Mouse (Mus musculus) MEL (cell line): Measurements from ENCODE around the gene Lat2. TPM values are rescaled to one million over a fixed set of nuclear protein-coding genes. Genes with fewer than 3 reads are reported as not detected.
A peak's percentile ranks its signal among the peaks of the same experiment; 100 is the strongest.
"Not testable (repeated sequence)": the region's sequence is repeated elsewhere in the genome, so short reads cannot be mapped to it uniquely, and the experiment has no call there.

Experiments
- DNase-seq: peaks from one replicate; pipeline ENCODE4 v3.0.0; 2011; ENCODE audit warnings: low read depth, low spot score
- H3K27ac ChIP-seq: 2 replicates; pipeline ENCODE4 v1.5.1; 2012; ENCODE audit warnings: low read depth, mild to moderate bottlenecking, control low read depth, low read length, moderate library complexity; ENCODE audit not compliant: control insufficient read depth
- H3K27me3 ChIP-seq, 2 experiments: fragments of 150-350 bp in 1 of 2; sonication (generic) in 1 of 2; 2 replicates each; pipeline ENCODE4 v1.6.1; 2012; ENCODE audit warnings: low read length in 2 of 2, mild to moderate bottlenecking in 2 of 2, improper control_type of control experiment in 1 of 2, moderate library complexity in 1 of 2; ENCODE audit not compliant: insufficient read depth in 2 of 2, control insufficient read depth in 1 of 2
- H3K36me3 ChIP-seq, 2 experiments: 2 replicates each; pipeline ENCODE4 v1.6.1; 2012 to 2014; ENCODE audit warnings: low read length in 2 of 2, improper control_type of control experiment in 1 of 2, inconsistent platforms in 1 of 2, mild to moderate bottlenecking in 1 of 2; ENCODE audit not compliant: insufficient read depth in 2 of 2, control insufficient read depth in 1 of 2
- H3K4me1 ChIP-seq, 2 experiments: fragments of 150-350 bp in 1 of 2; sonication (generic) in 1 of 2; 2 replicates each; pipeline ENCODE4 v1.6.1; 2012; ENCODE audit warnings: low read length in 2 of 2, improper control_type of control experiment in 1 of 2, mild to moderate bottlenecking in 1 of 2; ENCODE audit not compliant: insufficient read depth in 2 of 2, control insufficient read depth in 1 of 2
- H3K4me3 ChIP-seq, 2 experiments: fragments of 150-350 bp in 1 of 2; sonication (generic) in 1 of 2; 2 replicates each; pipeline ENCODE4 v1.5.1; 2012; ENCODE audit warnings: low read depth in 2 of 2, low read length in 2 of 2, mild to moderate bottlenecking in 2 of 2, moderate library complexity in 2 of 2, control low read depth in 1 of 2, improper control_type of control experiment in 1 of 2; ENCODE audit not compliant: control insufficient read depth in 1 of 2, insufficient read depth in 1 of 2
- H3K79me2 ChIP-seq: 2 replicates; pipeline ENCODE4 v1.6.1; 2012; ENCODE audit warnings: mild to moderate bottlenecking, low read length, moderate library complexity; ENCODE audit not compliant: control insufficient read depth, poor library complexity, insufficient read depth
- H3K9ac ChIP-seq: 2 replicates; pipeline ENCODE4 v1.6.1; 2012; ENCODE audit warnings: low read depth, mild to moderate bottlenecking, control low read depth, low read length, moderate library complexity; ENCODE audit not compliant: control insufficient read depth, poor library complexity, severe bottlenecking
- H3K9me3 ChIP-seq: fragments of 150-350 bp; sonication (generic); replicated peaks from 2 replicates; pipeline ENCODE4 v1.6.1; 2012; ENCODE audit warnings: mild to moderate bottlenecking, low read length, improper control_type of control experiment, moderate library complexity; ENCODE audit not compliant: insufficient read depth
- BHLHE40 ChIP-seq: IDR thresholded peaks from 2 replicates; pipeline ENCODE4 v1.6.1; 2012; ENCODE audit warnings: low read depth, mild to moderate bottlenecking, inconsistent platforms, low read length, improper control_type of control experiment, borderline replicate concordance
- CHD1 ChIP-seq: IDR thresholded peaks from 2 replicates; pipeline ENCODE4 v1.6.1; 2012; ENCODE audit warnings: low read depth, mild to moderate bottlenecking, inconsistent platforms, low read length, improper control_type of control experiment
- CHD2 ChIP-seq: IDR thresholded peaks from 2 replicates; pipeline ENCODE4 v1.6.1; 2011; ENCODE audit warnings: low read length, improper control_type of control experiment
- CTCF ChIP-seq, 3 experiments: IDR thresholded peaks in 2 of 3; conservative IDR thresholded peaks in 1 of 3; 2 replicates each; pipeline ENCODE4 v1.5.1; 2011 to 2012; ENCODE audit warnings: low read length in 3 of 3, low read depth in 2 of 3, mild to moderate bottlenecking in 2 of 3, improper control_type of control experiment in 1 of 3, inconsistent platforms in 1 of 3, mixed read lengths in 1 of 3, moderate library complexity in 1 of 3; ENCODE audit not compliant: control insufficient read depth in 1 of 3, insufficient read depth in 1 of 3, poor library complexity in 1 of 3, severe bottlenecking in 1 of 3
- E2F4 ChIP-seq: IDR thresholded peaks from 2 replicates; pipeline ENCODE4 v1.6.1; 2011; ENCODE audit warnings: low read depth, low read length, improper control_type of control experiment, borderline replicate concordance
- EP300 ChIP-seq, 2 experiments: IDR thresholded peaks; 2 replicates each; pipeline ENCODE4 v1.6.1; 2011; ENCODE audit warnings: improper control_type of control experiment in 2 of 2, low read length in 2 of 2, low read depth in 1 of 2, mild to moderate bottlenecking in 1 of 2
- ETS1 ChIP-seq: IDR thresholded peaks from 2 replicates; pipeline ENCODE4 v1.6.1; 2012; ENCODE audit warnings: low read depth, mild to moderate bottlenecking, inconsistent platforms, low read length, improper control_type of control experiment, moderate library complexity
- HCFC1 ChIP-seq: IDR thresholded peaks from 2 replicates; pipeline ENCODE4 v1.6.1; 2012; ENCODE audit warnings: low read depth, mild to moderate bottlenecking, inconsistent platforms, low read length, improper control_type of control experiment, moderate library complexity
- KAT2A ChIP-seq: conservative IDR thresholded peaks from 2 replicates; pipeline ENCODE4 v1.6.1; 2012; ENCODE audit warnings: low read depth, low read length, improper control_type of control experiment, inconsistent platforms
- MAZ ChIP-seq: IDR thresholded peaks from 2 replicates; pipeline ENCODE4 v1.6.1; 2012; ENCODE audit warnings: low read depth, mild to moderate bottlenecking, inconsistent platforms, low read length, improper control_type of control experiment
- MXI1 ChIP-seq: IDR thresholded peaks from 2 replicates; pipeline ENCODE4 v1.6.1; 2011; ENCODE audit warnings: mild to moderate bottlenecking, low read depth, low read length, improper control_type of control experiment
- MYB ChIP-seq: IDR thresholded peaks from 2 replicates; pipeline ENCODE4 v1.6.1; 2011; ENCODE audit warnings: mild to moderate bottlenecking, low read depth, low read length, improper control_type of control experiment
- NELFE ChIP-seq: IDR thresholded peaks from 2 replicates; pipeline ENCODE4 v1.6.1; 2011; ENCODE audit warnings: low read depth, low read length, improper control_type of control experiment
- NRF1 ChIP-seq: IDR thresholded peaks from 2 replicates; pipeline ENCODE4 v1.6.1; 2014; ENCODE audit warnings: low read depth, mild to moderate bottlenecking, inconsistent platforms, low read length, improper control_type of control experiment, moderate library complexity; ENCODE audit not compliant: poor library complexity, insufficient read depth, severe bottlenecking
- POLR2AphosphoS5 ChIP-seq: IDR thresholded peaks from 2 replicates; pipeline ENCODE4 v1.6.1; 2012; ENCODE audit warnings: low read depth, borderline replicate concordance, mild to moderate bottlenecking, inconsistent platforms, low read length, moderate library complexity, mixed read lengths
- RAD21 ChIP-seq: IDR thresholded peaks from 2 replicates; pipeline ENCODE4 v1.6.1; 2011; ENCODE audit warnings: mild to moderate bottlenecking, low read depth, low read length, improper control_type of control experiment
- SMC3 ChIP-seq: IDR thresholded peaks from 2 replicates; pipeline ENCODE4 v1.6.1; 2011; ENCODE audit warnings: low read depth, low read length, improper control_type of control experiment
- TAL1 ChIP-seq: IDR thresholded peaks from 2 replicates; pipeline ENCODE4 v1.6.1; 2012; ENCODE audit warnings: mild to moderate bottlenecking, inconsistent platforms, low read length, moderate library complexity, mixed read lengths
- TBP ChIP-seq: IDR thresholded peaks from 2 replicates; pipeline ENCODE4 v1.8.0; 2011; ENCODE audit warnings: low read depth, low read length, improper control_type of control experiment
- TCF12 ChIP-seq: IDR thresholded peaks from 2 replicates; pipeline ENCODE4 v1.6.1; 2014; ENCODE audit warnings: low read depth, mild to moderate bottlenecking, inconsistent platforms, low read length, improper control_type of control experiment, moderate library complexity
- USF1 ChIP-seq: IDR thresholded peaks from 2 replicates; pipeline ENCODE4 v1.6.1; 2014; ENCODE audit warnings: low read depth, mild to moderate bottlenecking, inconsistent platforms, low read length, improper control_type of control experiment, moderate library complexity
- ZC3H11A ChIP-seq: IDR thresholded peaks from 2 replicates; pipeline ENCODE4 v1.6.1; 2012; ENCODE audit warnings: low read depth, mild to moderate bottlenecking, inconsistent platforms, low read length, improper control_type of control experiment
- ZKSCAN1 ChIP-seq: IDR thresholded peaks from 2 replicates; pipeline ENCODE4 v1.6.1; 2012; ENCODE audit warnings: low read depth, mild to moderate bottlenecking, inconsistent platforms, low read length, improper control_type of control experiment, moderate library complexity
- ZMIZ1 ChIP-seq: IDR thresholded peaks from 2 replicates; pipeline ENCODE4 v1.6.1; 2012; ENCODE audit warnings: low read depth, mild to moderate bottlenecking, inconsistent platforms, low read length, improper control_type of control experiment, moderate library complexity
- ZNF384 ChIP-seq: IDR thresholded peaks from 2 replicates; pipeline ENCODE4 v1.6.1; 2012; ENCODE audit warnings: low read depth, mild to moderate bottlenecking, inconsistent platforms, low read length, improper control_type of control experiment
- polyA plus RNA-seq, 2 experiments: library from polyadenylated mRNA; stranded (reverse) in 1 of 2; unstranded in 1 of 2; fragments of >175 nt in 1 of 2; fragments of >200 nt in 1 of 2; gene quantifications; 2 replicates each; pipeline versions ENCODE4 v1.2.1 to v1.2.4; 2012; ENCODE audit warnings: low replicate concordance in 2 of 2, low read depth in 1 of 2; ENCODE audit not compliant: insufficient read length in 2 of 2, insufficient read depth in 1 of 2, missing spikeins in 1 of 2
- total RNA-seq: library from RNA; depleted of rRNA; stranded (reverse); fragments of 300-350 nt; gene quantifications from 2 replicates; pipeline ENCODE4 v1.2.3, GENCODE M21; 2012

Gene Lat2
- total and polyA plus RNA-seq, 3 experiments = 0.79 to 0.92 TPM; not detected in 1

- H3K27ac ChIP-seq = no peak overlapping the region
- no peaks in the 10 kb centered on the region for H3K27me3 ChIP-seq
- no peak overlapping the region for H3K4me3 ChIP-seq
- no peak for TF ChIP-seq TCF12
- no peak for TF ChIP-seq EP300 (IDR thresholded peaks at IDR 0.05; ENCODE audit: low read depth in 1 of 2, low read length in 2 of 2)
- TF ChIP-seq ZNF384 = no peak
- no peak for TF ChIP-seq POLR2AphosphoS5
- TF ChIP-seq MAZ = no peak
- no peak for TF ChIP-seq CHD1
- no peak for TF ChIP-seq CTCF (IDR thresholded peaks at IDR 0.05 in 2 of 3, conservative IDR thresholded peaks at IDR 0.05 in 1 of 3; ENCODE audit: control insufficient read depth in 1 of 3, insufficient read depth in 1 of 3, low read depth in 2 of 3, low read length in 3 of 3, poor library complexity in 1 of 3, severe bottlenecking in 1 of 3)
- TF ChIP-seq ZKSCAN1 = no peak
- no peak for TF ChIP-seq SMC3
- TF ChIP-seq KAT2A = no peak
- no peak for TF ChIP-seq MXI1
- no peak for TF ChIP-seq ZMIZ1
- no peak for TF ChIP-seq CHD2
- no peak for TF ChIP-seq BHLHE40
- no peak overlapping the region for H3K9ac ChIP-seq
- H3K9me3 ChIP-seq = no peaks in the 10 kb centered on the region
- DNase-seq = no peak
- H3K36me3 ChIP-seq = no peaks in the 10 kb centered on the region
- H3K4me1 ChIP-seq = no peaks in the 10 kb centered on the region
- H3K79me2 ChIP-seq = no peaks in the 10 kb centered on the region
Observed at GRCm38 (mm10) chr5:134652015-134652414, 37.2 kb upstream of the Lat2 start.

- DNase-seq = peak; percentile 80
- H3K9ac ChIP-seq = no peak overlapping the region
- H3K4me1 ChIP-seq = no peaks in the 10 kb centered on the region
Observed at GRCm38 (mm10) chr5:134650926-134651325, 36.1 kb upstream of the Lat2 start.

GRCm38 (mm10) chr5:134648976-134649375, 34.2 kb upstream of the Lat2 start:
- not testable (repeated sequence) for H3K36me3 ChIP-seq, H3K4me1 ChIP-seq, H3K9ac ChIP-seq, H3K4me3 ChIP-seq, H3K79me2 ChIP-seq, H3K27ac ChIP-seq, H3K27me3 ChIP-seq, DNase-seq, H3K9me3 ChIP-seq

More at GRCm38 (mm10) chr5:134650926-134651325, 36.1 kb upstream of the Lat2 start:
- Histone ChIP-seq H3K27ac (no peak overlapping the region), H3K9me3 (no peaks in the 10 kb centered on the region), H3K4me3 (no peak overlapping the region), H3K27me3 (no peaks in the 10 kb centered on the region), H3K36me3 (no peaks in the 10 kb centered on the region), H3K79me2 (no peaks in the 10 kb centered on the region)
- TF ChIP-seq ZNF384 (no peak), CTCF (IDR thresholded peaks at IDR 0.05 in 2 of 3, conservative IDR thresholded peaks at IDR 0.05 in 1 of 3; ENCODE audit: control insufficient read depth in 1 of 3, insufficient read depth in 1 of 3, low read depth in 2 of 3, low read length in 3 of 3, poor library complexity in 1 of 3, severe bottlenecking in 1 of 3) (peak; percentile 67 to 85 (median 83)), TAL1 (no peak), ETS1 (no peak), MYB (no peak), NELFE (no peak), NRF1 (no peak), RAD21 (peak; percentile 72), TBP (no peak), HCFC1 (no peak), TCF12 (no peak), SMC3 (peak; percentile 81), E2F4 (no peak), ZC3H11A (peak; percentile 76), USF1 (no peak)
